Mouse (Mus musculus) B cell, adult 2 months (primary cell): ENCODE measurements around the gene Hist2h2aa2.
A peak's percentile ranks its signal among the peaks of the same experiment; 100 is the strongest.

Experiments
- DNase-seq, 2 experiments: peaks; one replicate each; pipeline ENCODE4 v3.0.0; 2022

Gene Hist2h2aa2

GRCm38 (mm10) chr3:96239949-96240798 lies at the start of gene Hist2h2aa2:
Gene Hist2h2aa2 (minus strand): TSS chr3:96240276.
- DNase-seq: peak; percentile 90 to 91

- DNase-seq: no peak
Measured at GRCm38 (mm10) chr3:96289201-96289600, 49.1 kb upstream of the Hist2h2aa2 start.

- DNase-seq: peak; percentile 45 to 54
Measured at GRCm38 (mm10) chr3:96287334-96287733, 47.3 kb upstream of the Hist2h2aa2 start.

- peak in 1 of 2 experiments; percentile 29 for DNase-seq
Measured at GRCm38 (mm10) chr3:96284457-96284856, 44.4 kb upstream of the Hist2h2aa2 start.

- no peak for DNase-seq
Measured at GRCm38 (mm10) chr3:96280660-96281059, 40.6 kb upstream of the Hist2h2aa2 start.

GRCm38 (mm10) chr3:96277800-96278624 lies 37.9 kb upstream of the Hist2h2aa2 start:
- peak; percentile 94 to 95 for DNase-seq

GRCm38 (mm10) chr3:96277428-96277799 lies 37.3 kb upstream of the Hist2h2aa2 start:
- peak; percentile 76 to 80 for DNase-seq

GRCm38 (mm10) chr3:96273591-96274465 lies 33.8 kb upstream of the Hist2h2aa2 start:
- peak; percentile 37 to 43 for DNase-seq

GRCm38 (mm10) chr3:96269511-96270474 lies 29.7 kb upstream of the Hist2h2aa2 start, which contains the start of gene Hist2h2bb:
Gene Hist2h2bb (plus strand): TSS chr3:96269752.
- DNase-seq: peak; percentile 86 to 89

- peak; percentile 51 to 59 for DNase-seq
Measured at GRCm38 (mm10) chr3:96268776-96269378, 28.8 kb upstream of the Hist2h2aa2 start.

- DNase-seq: peak; percentile 75 to 79
Measured at GRCm38 (mm10) chr3:96268051-96268775, 28.1 kb upstream of the Hist2h2aa2 start, which contains the start of gene Hist2h3b. Gene Hist2h3b (plus strand): TSS chr3:96268654.

- DNase-seq: no peak
Measured at GRCm38 (mm10) chr3:96267541-96267940, 27.5 kb upstream of the Hist2h2aa2 start.

- no peak for DNase-seq
Measured at GRCm38 (mm10) chr3:96266132-96266710, 26.1 kb upstream of the Hist2h2aa2 start.

GRCm38 (mm10) chr3:96264404-96264949 lies 24.4 kb upstream of the Hist2h2aa2 start:
- DNase-seq: no peak

- peak; percentile 66 to 70 for DNase-seq
Measured at GRCm38 (mm10) chr3:96263558-96264403, 23.7 kb upstream of the Hist2h2aa2 start.

- DNase-seq: peak; percentile 96 to 97
Measured at GRCm38 (mm10) chr3:96262979-96263550, 23.0 kb upstream of the Hist2h2aa2 start, which contains the start of gene Hist2h4. Gene Hist2h4 (minus strand): TSS chr3:96263311.

- DNase-seq: peak; percentile 71 to 75
Measured at GRCm38 (mm10) chr3:96262216-96262875, 22.3 kb upstream of the Hist2h2aa2 start.
